Mouse (Mus musculus): Measurements from ENCODE around the gene Nrxn1. TPM values are rescaled to one million over a fixed set of nuclear protein-coding genes. Genes with fewer than 3 reads are reported as not detected.

The Nrxn1 gene
- total and polyA plus RNA-seq, 3 experiments, result not detected

- Histone ChIP-seq H3K27me3 (ENCODE audit: control insufficient read depth in 1 of 2, insufficient read depth in 2 of 2, low read length in 2 of 2) (no peaks in the 10 kb centered on the region), H3K4me1 (ENCODE audit: control insufficient read depth in 1 of 2, insufficient read depth in 2 of 2, low read length in 2 of 2) (peaks cover 0 to 5% of the 10 kb centered on the region in 2 experiments; a peak in 2 of 4 replicates), H3K36me3 (ENCODE audit: control insufficient read depth in 1 of 2, insufficient read depth in 2 of 2, low read length in 2 of 2) (no peaks in the 10 kb centered on the region), H3K4me3 (ENCODE audit: control insufficient read depth in 1 of 2, insufficient read depth in 1 of 2, low read depth in 2 of 2, low read length in 2 of 2) (no peak overlapping the region), H3K79me2 (ENCODE audit: control insufficient read depth, insufficient read depth, low read length, poor library complexity) (no peaks in the 10 kb centered on the region), H3K27ac (ENCODE audit: control insufficient read depth, low read depth, low read length) (no peak overlapping the region), H3K9me3 (replicated peaks; ENCODE audit: insufficient read depth, low read length) (no peaks in the 10 kb centered on the region), H3K9ac (ENCODE audit: control insufficient read depth, low read depth, low read length, poor library complexity, severe bottlenecking) (no peak overlapping the region)
- TF ChIP-seq ZC3H11A (IDR thresholded peaks at IDR 0.05; ENCODE audit: low read depth, low read length) (no peak), MAFK (IDR thresholded peaks at IDR 0.05; ENCODE audit: borderline replicate concordance, low read depth, low read length) (no peak)
- no peak for DNase-seq (ENCODE audit: low read depth, low spot score)
Observed at GRCm38 (mm10) chr17:90583196-90583595, 509.7 kb downstream of the Nrxn1 start.

- TF ChIP-seq ZMIZ1 (IDR thresholded peaks at IDR 0.05; ENCODE audit: low read depth, low read length) (no peak), MYB (IDR thresholded peaks at IDR 0.05; ENCODE audit: low read depth, low read length) (no peak), NRF1 (IDR thresholded peaks at IDR 0.05; ENCODE audit: insufficient read depth, low read depth, low read length, poor library complexity, severe bottlenecking) (no peak), RAD21 (IDR thresholded peaks at IDR 0.05; ENCODE audit: low read depth, low read length) (no peak), ELF1 (IDR thresholded peaks at IDR 0.05; ENCODE audit: low read depth, low read length) (no peak), CHD1 (IDR thresholded peaks at IDR 0.05; ENCODE audit: low read depth, low read length) (no peak), MAX (IDR thresholded peaks at IDR 0.05; ENCODE audit: low read length) (no peak), MAZ (IDR thresholded peaks at IDR 0.05; ENCODE audit: low read depth, low read length) (no peak), GATA1 (IDR thresholded peaks at IDR 0.05; ENCODE audit: low read depth, low read length) (no peak), ZNF384 (IDR thresholded peaks at IDR 0.05; ENCODE audit: low read depth, low read length) (no peak), MAFK (IDR thresholded peaks at IDR 0.05; ENCODE audit: borderline replicate concordance, low read depth, low read length) (no peak), CTCF (IDR thresholded peaks at IDR 0.05 in 2 of 3, conservative IDR thresholded peaks at IDR 0.05 in 1 of 3; ENCODE audit: control insufficient read depth in 1 of 3, insufficient read depth in 1 of 3, low read depth in 2 of 3, low read length in 3 of 3, poor library complexity in 1 of 3, severe bottlenecking in 1 of 3) (no peak), GABPA (IDR thresholded peaks at IDR 0.05; ENCODE audit: low read depth, low read length) (no peak), KAT2A (conservative IDR thresholded peaks at IDR 0.05; ENCODE audit: low read depth, low read length) (no peak), SIN3A (IDR thresholded peaks at IDR 0.05; ENCODE audit: low read length) (no peak), SMC3 (IDR thresholded peaks at IDR 0.05; ENCODE audit: low read depth, low read length) (no peak)
- H3K27ac ChIP-seq (ENCODE audit: control insufficient read depth, low read depth, low read length), result no peak overlapping the region
- no peaks in the 10 kb centered on the region; a peak in 1 of 4 replicates for H3K27me3 ChIP-seq (ENCODE audit: control insufficient read depth in 1 of 2, insufficient read depth in 2 of 2, low read length in 2 of 2)
- no peaks in the 10 kb centered on the region for H3K9me3 ChIP-seq (replicated peaks; ENCODE audit: insufficient read depth, low read length)
- no peak for DNase-seq (ENCODE audit: low read depth, low spot score)
- no peaks in the 10 kb centered on the region for H3K79me2 ChIP-seq (ENCODE audit: control insufficient read depth, insufficient read depth, low read length, poor library complexity)
- H3K36me3 ChIP-seq (ENCODE audit: control insufficient read depth in 1 of 2, insufficient read depth in 2 of 2, low read length in 2 of 2), result no peaks in the 10 kb centered on the region
- no peak overlapping the region for H3K4me3 ChIP-seq (ENCODE audit: control insufficient read depth in 1 of 2, insufficient read depth in 1 of 2, low read depth in 2 of 2, low read length in 2 of 2)
- H3K4me1 ChIP-seq (ENCODE audit: control insufficient read depth in 1 of 2, insufficient read depth in 2 of 2, low read length in 2 of 2), result 0 out of 4 replicates have a peak, but pooled peaks cover 0 to 2% of the 10 kb centered on the region in 2 experiments
- H3K9ac ChIP-seq (ENCODE audit: control insufficient read depth, low read depth, low read length, poor library complexity, severe bottlenecking), result no peak overlapping the region
Observed at GRCm38 (mm10) chr17:90569877-90570276, 523.0 kb downstream of the Nrxn1 start.

Measured in MEL (cell line).